Mouse (Mus musculus): ENCODE data around the gene Pibf1.

Pibf1 gene

GRCm38 (mm10) chr14:99141786-99142633 lies 42.8 kb downstream of the Pibf1 start:
- in situ Hi-C loops (cut with MboI, MseI), result no loop called here

GRCm38 (mm10) chr14:99146841-99147240 lies 47.6 kb downstream of the Pibf1 start:
- in situ Hi-C loops (cut with MboI, MseI), result loop anchor here (5.0 kb wide), 1 partner anchor 740 kb away; no protein-coding TSS in a partner anchor

- in situ Hi-C loops (cut with MboI, MseI), result no loop called here
Measured at GRCm38 (mm10) chr14:99152683-99153082, 53.5 kb downstream of the Pibf1 start.

- in situ Hi-C loops (cut with MboI, MseI), result no loop called here
Measured at GRCm38 (mm10) chr14:99159940-99160339, 60.7 kb downstream of the Pibf1 start.

- in situ Hi-C loops (cut with MboI, MseI), result no loop called here
Measured at GRCm38 (mm10) chr14:99163051-99163450, 63.8 kb downstream of the Pibf1 start.

GRCm38 (mm10) chr14:99174138-99174745 lies 75.0 kb downstream of the Pibf1 start:
- in situ Hi-C loops (cut with MboI, MseI), result no loop called here

- in situ Hi-C loops (cut with MboI, MseI), result no loop called here
Measured at GRCm38 (mm10) chr14:99176559-99176958, 77.3 kb downstream of the Pibf1 start.

- in situ Hi-C loops (cut with MboI, MseI), result no loop called here
Measured at GRCm38 (mm10) chr14:99190153-99190790, 91.0 kb downstream of the Pibf1 start.

- in situ Hi-C loops (cut with MboI, MseI), result no loop called here
Measured at GRCm38 (mm10) chr14:99205865-99206264, 106.6 kb downstream of the Pibf1 start.

GRCm38 (mm10) chr14:99206591-99206990 lies 107.4 kb downstream of the Pibf1 start:
- in situ Hi-C loops (cut with MboI, MseI), result no loop called here

GRCm38 (mm10) chr14:99210431-99210830 lies 111.2 kb downstream of the Pibf1 start:
- in situ Hi-C loops (cut with MboI, MseI), result no loop called here

GRCm38 (mm10) chr14:99218396-99219012 lies 119.3 kb downstream of the Pibf1 start:
- in situ Hi-C loops (cut with MboI, MseI), result no loop called here

GRCm38 (mm10) chr14:99219757-99220171 lies 120.5 kb downstream of the Pibf1 start:
- in situ Hi-C loops (cut with MboI, MseI), result no loop called here

- in situ Hi-C loops (cut with MboI, MseI), result no loop called here
Measured at GRCm38 (mm10) chr14:99225929-99226328, 126.7 kb downstream of the Pibf1 start.

GRCm38 (mm10) chr14:99229071-99229780 lies 130.0 kb downstream of the Pibf1 start:
- in situ Hi-C loops (cut with MboI, MseI), result no loop called here

GRCm38 (mm10) chr14:99233056-99233455 lies 133.8 kb downstream of the Pibf1 start:
- in situ Hi-C loops (cut with MboI, MseI), result no loop called here

- in situ Hi-C loops (cut with MboI, MseI), result no loop called here
Measured at GRCm38 (mm10) chr14:99237115-99237514, 137.9 kb downstream of the Pibf1 start.

- in situ Hi-C loops (cut with MboI, MseI), result no loop called here
Measured at GRCm38 (mm10) chr14:99240563-99240962, 141.3 kb downstream of the Pibf1 start.

- in situ Hi-C loops (cut with MboI, MseI), result no loop called here
Measured at GRCm38 (mm10) chr14:99244508-99244907, 145.3 kb downstream of the Pibf1 start.

- in situ Hi-C loops (cut with MboI, MseI), result loop anchor here (25.0 kb wide), 1 partner anchor 1625 kb away; no protein-coding TSS in a partner anchor
Measured at GRCm38 (mm10) chr14:99262026-99262425, 162.8 kb downstream of the Pibf1 start.

- in situ Hi-C loops (cut with MboI, MseI), result loop anchor here (25.0 kb wide), 1 partner anchor 1623 kb away; no protein-coding TSS in a partner anchor
Measured at GRCm38 (mm10) chr14:99263816-99264215, 164.6 kb downstream of the Pibf1 start.

Data from T-helper 2 cell (primary cell).